Mouse (Mus musculus) G1E-ER4 (cell line): ENCODE data around the gene Sf3a1. TPM values are rescaled to one million over a fixed set of nuclear protein-coding genes. Genes with fewer than 3 reads are reported as not detected.

Experiments used
- GATA1 ChIP-seq: IDR thresholded peaks from one replicate; pipeline ENCODE4 v1.8.0; 2012; ENCODE audit warnings: low read length, inconsistent platforms
- polyA plus RNA-seq: library from polyadenylated mRNA; stranded (reverse); fragments of >175 nt; gene quantifications from 2 replicates; pipeline ENCODE4 v1.2.3, GENCODE M21; 2012

Gene Sf3a1
- polyA plus RNA-seq, 1 experiment = 149 TPM

GRCm38 (mm10) chr11:4160758-4161480 lies 769 bp downstream of the Sf3a1 start:
- no peak for TF ChIP-seq GATA1

GRCm38 (mm10) chr11:4164701-4165100 lies 4.6 kb downstream of the Sf3a1 start:
- TF ChIP-seq GATA1 = no peak

- no peak for TF ChIP-seq GATA1
These were observed 6.4 kb downstream of the Sf3a1 start for GRCm38 (mm10) chr11:4166467-4167090.

GRCm38 (mm10) chr11:4174586-4174985 lies 14.4 kb downstream of the Sf3a1 start:
- no peak for TF ChIP-seq GATA1

- TF ChIP-seq GATA1 = no peak
These were observed 17.6 kb downstream of the Sf3a1 start for GRCm38 (mm10) chr11:4177716-4178115.

GRCm38 (mm10) chr11:4182061-4182460 lies 21.9 kb downstream of the Sf3a1 start:
- no peak for TF ChIP-seq GATA1

- TF ChIP-seq GATA1 = no peak
These were observed 23.4 kb downstream of the Sf3a1 start for GRCm38 (mm10) chr11:4183511-4183910.

GRCm38 (mm10) chr11:4184251-4184952 lies 24.3 kb downstream of the Sf3a1 start:
- no peak for TF ChIP-seq GATA1

- TF ChIP-seq GATA1 = no peak
These were observed 26.6 kb downstream of the Sf3a1 start, which contains the start of gene Tbc1d10a for GRCm38 (mm10) chr11:4186486-4187317. Tbc1d10a (plus strand) TSS chr11:4186789.

- TF ChIP-seq GATA1 = no peak
These were observed 27.2 kb downstream of the Sf3a1 start for GRCm38 (mm10) chr11:4187318-4187700.

GRCm38 (mm10) chr11:4189182-4189581 lies 29.0 kb downstream of the Sf3a1 start:
- TF ChIP-seq GATA1 = no peak

GRCm38 (mm10) chr11:4190677-4191076 lies 30.5 kb downstream of the Sf3a1 start:
- TF ChIP-seq GATA1 = no peak

GRCm38 (mm10) chr11:4192757-4193156 lies 32.6 kb downstream of the Sf3a1 start:
- TF ChIP-seq GATA1 = no peak

GRCm38 (mm10) chr11:4193420-4193819 lies 33.3 kb downstream of the Sf3a1 start:
- no peak for TF ChIP-seq GATA1

- no peak for TF ChIP-seq GATA1
These were observed 35.5 kb downstream of the Sf3a1 start for GRCm38 (mm10) chr11:4195597-4196031.

- TF ChIP-seq GATA1 = no peak
These were observed 36.5 kb downstream of the Sf3a1 start for GRCm38 (mm10) chr11:4196636-4197035.

- no peak for TF ChIP-seq GATA1
These were observed 37.5 kb downstream of the Sf3a1 start for GRCm38 (mm10) chr11:4197691-4198090.
